Mouse (Mus musculus): ENCODE measurements around the gene Naa25.

- TF ChIP-seq CTCF (IDR thresholded peaks at IDR 0.05; ENCODE audit: extremely low read depth, insufficient read depth, low read length) (no peak), POLR2A (IDR thresholded peaks at IDR 0.05; ENCODE audit: extremely low read depth, insufficient read depth, low read length) (no peak)
Measured at GRCm38 (mm10) chr5:121469566-121469965, 71.8 kb downstream of the Naa25 start.
